Mouse (Mus musculus) testis, adult 2 months (tissue): ENCODE data around the gene Cideb.

ENCODE experiments used
- CTCF ChIP-seq: fragments of 200-500 bp; IDR thresholded peaks from 2 replicates; pipeline ENCODE4 v1.5.1; 2012; ENCODE audit warnings: low read depth, mild to moderate bottlenecking, inconsistent platforms, low read length, moderate library complexity; ENCODE audit not compliant: control insufficient read depth, insufficient read depth, insufficient replicate concordance
- POLR2A ChIP-seq: fragments of 200-500 bp; IDR thresholded peaks from 2 replicates; pipeline ENCODE4 v1.6.1; 2012; ENCODE audit warnings: low read depth, mild to moderate bottlenecking, inconsistent platforms, low read length, moderate library complexity; ENCODE audit not compliant: control insufficient read depth

GRCm38 (mm10) chr14:55723433-55723832, 34.8 kb downstream of the Cideb start:
- TF ChIP-seq CTCF = no peak
- TF ChIP-seq POLR2A = no peak
